Mouse (Mus musculus): ENCODE results near the gene Hspa14. TPM values are rescaled to one million over a fixed set of nuclear protein-coding genes. Genes with fewer than 3 reads are reported as not detected.
A peak's percentile ranks its signal among the peaks of the same experiment; 100 is the strongest.

Gene Hspa14
- total and polyA plus RNA-seq, 3 experiments: 87.4 to 131 (median 88.0) TPM

GRCm38 (mm10) chr2:3480239-3480638 lies 32.4 kb downstream of the Hspa14 start:
- DNase-seq (ENCODE audit: extremely low read depth): no peak
- Histone ChIP-seq H3K27me3 (replicated peaks) (no peaks in the 10 kb centered on the region), H3K4me3 (replicated peaks in 1 of 3; ENCODE audit: low read depth in 2 of 3, low read length in 2 of 3, poor library complexity in 1 of 3) (no peak overlapping the region), H3K9me3 (replicated peaks; ENCODE audit: low read length) (no peaks in the 10 kb centered on the region), H3K4me2 (ENCODE audit: insufficient read depth, low read depth, poor library complexity, severe bottlenecking) (no peak overlapping the region), H3K9ac (ENCODE audit: insufficient read depth, low read depth) (no peak overlapping the region), H3K79me2 (replicated peaks; ENCODE audit: control insufficient read depth, extremely low read depth, insufficient read depth, poor library complexity, severe bottlenecking) (no peaks in the 10 kb centered on the region), H3K36me3 (replicated peaks in 1 of 2; ENCODE audit: control insufficient read depth in 1 of 2, insufficient read depth in 1 of 2, low read length in 1 of 2) (peaks cover 0 to 5% of the 10 kb centered on the region in 2 experiments), H3K4me1 (ENCODE audit: control insufficient read depth in 1 of 2, insufficient read depth in 2 of 2) (peaks cover 0 to 7% of the 10 kb centered on the region in 2 experiments; a peak in 2 of 4 replicates), H3K27ac (ENCODE audit: insufficient read depth, low read depth) (no peak overlapping the region)
- in situ Hi-C loops (cut with MboI; ENCODE audit: low pct_ligation_motif_present, low pct_unique_long_range_greater_than_20kb, low sequenced_read_pairs) (no loop called here), dilution Hi-C loops (cut with MboI; ENCODE audit: extremely low pct_ligation_motif_present, extremely low pct_unique_long_range_greater_than_20kb, low sequenced_read_pairs) (no loop called here)
- TF ChIP-seq CTCF (conservative IDR thresholded peaks at IDR 0.05 in 1 of 2, IDR thresholded peaks at IDR 0.05 in 1 of 2; ENCODE audit: low read depth in 2 of 2, low read length in 2 of 2): peak in 1 of 2 experiments; percentile 25; a peak in 2 of 4 replicates
- TF ChIP-seq JUN (IDR thresholded peaks at IDR 0.05; ENCODE audit: insufficient read depth, low read depth, low read length): no peak

- dilution Hi-C loops (cut with MboI; ENCODE audit: extremely low pct_ligation_motif_present, extremely low pct_unique_long_range_greater_than_20kb, low sequenced_read_pairs): no loop called here
- Histone ChIP-seq H3K4me2 (ENCODE audit: insufficient read depth, low read depth, poor library complexity, severe bottlenecking) (peak overlapping the region; percentile 74), H3K79me2 (replicated peaks; ENCODE audit: control insufficient read depth, extremely low read depth, insufficient read depth, poor library complexity, severe bottlenecking) (peaks cover 10% of the 10 kb centered on the region)
Measured at GRCm38 (mm10) chr2:3475746-3476251, 36.8 kb downstream of the Hspa14 start.

GRCm38 (mm10) chr2:3474861-3475283 lies 37.7 kb downstream of the Hspa14 start, which contains the start of gene Suv39h2:
Suv39h2 (minus strand) TSS chr2:3475031.
- dilution Hi-C loops (cut with MboI; ENCODE audit: extremely low pct_ligation_motif_present, extremely low pct_unique_long_range_greater_than_20kb, low sequenced_read_pairs): no loop called here
- in situ Hi-C loops (cut with MboI; ENCODE audit: low pct_ligation_motif_present, low pct_unique_long_range_greater_than_20kb, low sequenced_read_pairs): no loop called here
- TF ChIP-seq SIN3A (IDR thresholded peaks at IDR 0.05; ENCODE audit: low read length) (peak; percentile 93), ZKSCAN1 (IDR thresholded peaks at IDR 0.05; ENCODE audit: borderline replicate concordance, low read depth, low read length) (no peak), GABPA (IDR thresholded peaks at IDR 0.05; ENCODE audit: insufficient replicate concordance, low read depth, low read length) (no peak), PAX5 (IDR thresholded peaks at IDR 0.05; ENCODE audit: low read length) (no peak), ZC3H11A (IDR thresholded peaks at IDR 0.05; ENCODE audit: low read depth, low read length) (no peak), MXI1 (IDR thresholded peaks at IDR 0.05; ENCODE audit: low read depth, low read length) (peak; percentile 79), IRF4 (IDR thresholded peaks at IDR 0.05; ENCODE audit: low read depth, low read length) (peak; percentile 6; the same call in 1 of the 2 replicates), ZNF384 (IDR thresholded peaks at IDR 0.05; ENCODE audit: low read depth, low read length) (no peak), MEF2A (IDR thresholded peaks at IDR 0.05; ENCODE audit: borderline replicate concordance, low read depth, low read length) (peak; percentile 22; the same call in 1 of the 2 replicates), EP300 (IDR thresholded peaks at IDR 0.05; ENCODE audit: low read length) (no peak), NELFE (IDR thresholded peaks at IDR 0.05; ENCODE audit: low read depth, low read length) (peak; percentile 92), BHLHE40 (IDR thresholded peaks at IDR 0.05; ENCODE audit: low read depth, low read length) (no peak), POLR2AphosphoS2 (IDR thresholded peaks at IDR 0.05; ENCODE audit: low read depth, low read length) (peak; percentile 74; the same call in 1 of the 2 replicates), HCFC1 (IDR thresholded peaks at IDR 0.05; ENCODE audit: low read depth, low read length) (peak; percentile 56), TCF12 (IDR thresholded peaks at IDR 0.05; ENCODE audit: low read depth, low read length) (peak; percentile 89), CHD1 (IDR thresholded peaks at IDR 0.05; ENCODE audit: low read depth, low read length) (no peak), E2F4 (IDR thresholded peaks at IDR 0.05; ENCODE audit: insufficient replicate concordance, low read depth, low read length) (no peak), USF2 (conservative IDR thresholded peaks at IDR 0.05; ENCODE audit: low read depth, low read length) (no peak), RAD21 (IDR thresholded peaks at IDR 0.05; ENCODE audit: low read depth, low read length) (no peak), UBTF (IDR thresholded peaks at IDR 0.05; ENCODE audit: low read depth, low read length) (no peak), JUND (conservative IDR thresholded peaks at IDR 0.05; ENCODE audit: low read depth, low read length) (no peak), JUN (IDR thresholded peaks at IDR 0.05; ENCODE audit: insufficient read depth, low read depth, low read length) (no peak)

More at GRCm38 (mm10) chr2:3475746-3476251, 36.8 kb downstream of the Hspa14 start:
- Histone ChIP-seq H3K9ac (ENCODE audit: insufficient read depth, low read depth) (peak overlapping the region; percentile 57), H3K27me3 (replicated peaks) (no peaks in the 10 kb centered on the region), H3K4me1 (ENCODE audit: control insufficient read depth in 1 of 2, insufficient read depth in 2 of 2) (peaks cover 3 to 36% of the 10 kb centered on the region in 2 experiments; a peak in 3 of 4 replicates), H3K9me3 (replicated peaks; ENCODE audit: low read length) (no peaks in the 10 kb centered on the region), H3K4me3 (replicated peaks in 1 of 3; ENCODE audit: low read depth in 2 of 3, low read length in 2 of 3, poor library complexity in 1 of 3) (peak overlapping the region in 2 of 3 experiments; percentile 67 to 71), H3K36me3 (replicated peaks in 1 of 2; ENCODE audit: control insufficient read depth in 1 of 2, insufficient read depth in 1 of 2, low read length in 1 of 2) (peaks cover 0 to 11% of the 10 kb centered on the region in 2 experiments), H3K27ac (ENCODE audit: insufficient read depth, low read depth) (peak overlapping the region; percentile 65)
- TF ChIP-seq MEF2A (IDR thresholded peaks at IDR 0.05; ENCODE audit: borderline replicate concordance, low read depth, low read length): no peak
- peak; percentile 88 for TF ChIP-seq BHLHE40 (IDR thresholded peaks at IDR 0.05; ENCODE audit: low read depth, low read length)
- TF ChIP-seq IRF4 (IDR thresholded peaks at IDR 0.05; ENCODE audit: low read depth, low read length): 0 out of 2 replicates have a peak, but pooled peaks have one; percentile 6
- DNase-seq (ENCODE audit: extremely low read depth): no peak
- in situ Hi-C loops (cut with MboI; ENCODE audit: low pct_ligation_motif_present, low pct_unique_long_range_greater_than_20kb, low sequenced_read_pairs): no loop called here

More at GRCm38 (mm10) chr2:3474861-3475283, 37.7 kb downstream of the Hspa14 start, which contains the start of gene Suv39h2:
- Histone ChIP-seq H3K27me3 (replicated peaks) (no peaks in the 10 kb centered on the region), H3K27ac (ENCODE audit: insufficient read depth, low read depth) (peak within 1 kb of the TSS; percentile 65), H3K4me3 (replicated peaks in 1 of 3; ENCODE audit: low read depth in 2 of 3, low read length in 2 of 3, poor library complexity in 1 of 3) (peak within 1 kb of the TSS; percentile 71 to 95 (median 86)), H3K79me2 (replicated peaks; ENCODE audit: control insufficient read depth, extremely low read depth, insufficient read depth, poor library complexity, severe bottlenecking) (peaks cover 15% of the 10 kb centered on the region), H3K4me2 (ENCODE audit: insufficient read depth, low read depth, poor library complexity, severe bottlenecking) (peak within 1 kb of the TSS; percentile 90), H3K4me1 (ENCODE audit: control insufficient read depth in 1 of 2, insufficient read depth in 2 of 2) (peaks cover 6 to 44% of the 10 kb centered on the region in 2 experiments; a peak in 3 of 4 replicates), H3K9ac (ENCODE audit: insufficient read depth, low read depth) (peak within 1 kb of the TSS; percentile 71), H3K36me3 (replicated peaks in 1 of 2; ENCODE audit: control insufficient read depth in 1 of 2, insufficient read depth in 1 of 2, low read length in 1 of 2) (peaks cover 4 to 16% of the 10 kb centered on the region in 2 experiments), H3K9me3 (replicated peaks; ENCODE audit: low read length) (no peaks in the 10 kb centered on the region)
- peak; percentile 94 for DNase-seq (ENCODE audit: extremely low read depth)
